Mouse (Mus musculus) macrophage (primary cell): ENCODE measurements around the gene Cdyl2. TPM values are rescaled to one million over a fixed set of nuclear protein-coding genes. Genes with fewer than 3 reads are reported as not detected.

ENCODE experiments used
- H3K27ac ChIP-seq: fragments of 350-480 bp; formaldehyde crosslinking; 2 replicates; pipeline ENCODE4 v1.9.0; 2021
- H3K36me3 ChIP-seq: fragments of 350-480 bp; formaldehyde crosslinking; 2 replicates; pipeline ENCODE4 v1.9.0; 2021; ENCODE audit errors: inconsistent target
- H3K4me3 ChIP-seq: fragments of 350-480 bp; formaldehyde crosslinking; 2 replicates; pipeline ENCODE4 v1.9.0; 2021; ENCODE audit errors: inconsistent target
- H3K79me2 ChIP-seq: fragments of 350-480 bp; formaldehyde crosslinking; 2 replicates; pipeline ENCODE4 v1.9.0; 2021; ENCODE audit errors: inconsistent target
- WGBS: methylation state at CpG from one replicate; pipeline ENCODE4 v1.1.7; 2026; ENCODE audit warnings: inconsistent platforms; ENCODE audit not compliant: missing documents; 5-methylcytosine and 5-hydroxymethylcytosine counted together
- polyA plus RNA-seq: library from polyadenylated mRNA; stranded (reverse); fragments of 250-400 nt; gene quantifications from 3 replicates; pipeline ENCODE4 v1.2.4, GENCODE M21; 2018; ENCODE audit warnings: inconsistent platforms

The Cdyl2 gene
- polyA plus RNA-seq, 1 experiment from 2014 or later: 1.4 TPM

GRCm38 (mm10) chr8:116621158-116621961 lies 111.4 kb downstream of the Cdyl2 start:
- no peaks in the 10 kb centered on the region for H3K79me2 ChIP-seq
- no peak overlapping the region for H3K4me3 ChIP-seq
- WGBS: 93% methylated on average over 21 of the region's 21 CpGs
- H3K36me3 ChIP-seq: no peaks in the 10 kb centered on the region
- no peak overlapping the region for H3K27ac ChIP-seq

GRCm38 (mm10) chr8:116619686-116620320 lies 113.0 kb downstream of the Cdyl2 start:
- no peaks in the 10 kb centered on the region for H3K79me2 ChIP-seq
- H3K27ac ChIP-seq: no peak overlapping the region
- H3K36me3 ChIP-seq: no peaks in the 10 kb centered on the region
- H3K4me3 ChIP-seq: no peak overlapping the region
- 77% methylated on average over 15 of the region's 19 CpGs for WGBS

- Histone ChIP-seq H3K79me2 (no peaks in the 10 kb centered on the region), H3K27ac (no peak overlapping the region), H3K36me3 (no peaks in the 10 kb centered on the region), H3K4me3 (no peak overlapping the region)
- 92% methylated on average over 5 of the region's 5 CpGs for WGBS
Observed at GRCm38 (mm10) chr8:116619221-116619620, 113.6 kb downstream of the Cdyl2 start.

- Histone ChIP-seq H3K4me3 (no peak overlapping the region), H3K36me3 (no peaks in the 10 kb centered on the region), H3K79me2 (no peaks in the 10 kb centered on the region), H3K27ac (no peak overlapping the region)
- 92% methylated on average over 10 of the region's 10 CpGs for WGBS
Observed at GRCm38 (mm10) chr8:116618797-116619196, 114.0 kb downstream of the Cdyl2 start.

GRCm38 (mm10) chr8:116617891-116618290 lies 114.9 kb downstream of the Cdyl2 start:
- 91% methylated on average over 2 of the region's 4 CpGs for WGBS
- Histone ChIP-seq H3K4me3 (no peak overlapping the region), H3K36me3 (no peaks in the 10 kb centered on the region), H3K27ac (no peak overlapping the region), H3K79me2 (no peaks in the 10 kb centered on the region)

GRCm38 (mm10) chr8:116616369-116616768 lies 116.4 kb downstream of the Cdyl2 start:
- no peak overlapping the region for H3K27ac ChIP-seq
- no peaks in the 10 kb centered on the region for H3K79me2 ChIP-seq

GRCm38 (mm10) chr8:116614901-116615300 lies 117.9 kb downstream of the Cdyl2 start:
- Histone ChIP-seq H3K79me2 (no peaks in the 10 kb centered on the region), H3K27ac (no peak overlapping the region), H3K36me3 (no peaks in the 10 kb centered on the region), H3K4me3 (no peak overlapping the region)
- WGBS: 97% methylated on average over 7 of the region's 7 CpGs

More at GRCm38 (mm10) chr8:116616369-116616768, 116.4 kb downstream of the Cdyl2 start:
- Histone ChIP-seq H3K4me3 (no peak overlapping the region), H3K36me3 (no peaks in the 10 kb centered on the region)

GRCm38 (mm10) chr8:116606171-116606570 lies 126.6 kb downstream of the Cdyl2 start:
- Histone ChIP-seq H3K4me3 (no peak overlapping the region), H3K36me3 (no peaks in the 10 kb centered on the region), H3K27ac (no peak overlapping the region), H3K79me2 (no peaks in the 10 kb centered on the region)
- 87% methylated on average over 8 of the region's 13 CpGs for WGBS

- no peaks in the 10 kb centered on the region for H3K79me2 ChIP-seq
- H3K27ac ChIP-seq: no peak overlapping the region
- no peaks in the 10 kb centered on the region for H3K36me3 ChIP-seq
- 100% methylated on average over 4 of the region's 4 CpGs for WGBS
- no peak overlapping the region for H3K4me3 ChIP-seq
Observed at GRCm38 (mm10) chr8:116602806-116603205, 130.0 kb downstream of the Cdyl2 start.

- Histone ChIP-seq H3K4me3 (no peak overlapping the region), H3K27ac (no peak overlapping the region), H3K79me2 (no peaks in the 10 kb centered on the region), H3K36me3 (no peaks in the 10 kb centered on the region)
- WGBS: 8% methylated on average over 5 of the region's 6 CpGs
Observed at GRCm38 (mm10) chr8:116599728-116600127, 133.1 kb downstream of the Cdyl2 start.

GRCm38 (mm10) chr8:116591226-116591625 lies 141.6 kb downstream of the Cdyl2 start:
- H3K79me2 ChIP-seq: no peaks in the 10 kb centered on the region
- no peak overlapping the region for H3K27ac ChIP-seq
- 87% methylated on average over 10 of the region's 10 CpGs for WGBS
- H3K4me3 ChIP-seq: no peak overlapping the region
- H3K36me3 ChIP-seq: no peaks in the 10 kb centered on the region

- no peaks in the 10 kb centered on the region for H3K79me2 ChIP-seq
- no peak overlapping the region for H3K4me3 ChIP-seq
- H3K27ac ChIP-seq: no peak overlapping the region
- 98% methylated on average over 4 of the region's 4 CpGs for WGBS
- H3K36me3 ChIP-seq: no peaks in the 10 kb centered on the region
Observed at GRCm38 (mm10) chr8:116590546-116590945, 142.2 kb downstream of the Cdyl2 start.

GRCm38 (mm10) chr8:116590106-116590505 lies 142.7 kb downstream of the Cdyl2 start:
- WGBS: 94% methylated on average over 14 of the region's 14 CpGs
- H3K36me3 ChIP-seq: no peaks in the 10 kb centered on the region
- no peaks in the 10 kb centered on the region for H3K79me2 ChIP-seq
- H3K4me3 ChIP-seq: no peak overlapping the region
- H3K27ac ChIP-seq: no peak overlapping the region

- no peak overlapping the region for H3K4me3 ChIP-seq
- no peaks in the 10 kb centered on the region for H3K36me3 ChIP-seq
- no peak overlapping the region for H3K27ac ChIP-seq
- 62% methylated on average over 18 of the region's 19 CpGs for WGBS
- no peaks in the 10 kb centered on the region for H3K79me2 ChIP-seq
Observed at GRCm38 (mm10) chr8:116587616-116588468, 144.9 kb downstream of the Cdyl2 start.
